Mouse (Mus musculus): ENCODE measurements around the gene Nwd2. TPM values are rescaled to one million over a fixed set of nuclear protein-coding genes. Genes with fewer than 3 reads are reported as not detected.

The Nwd2 gene
- polyA plus RNA-seq, 1 experiment from 2014 or later = 13.6 TPM

GRCm38 (mm10) chr5:63649533-63650464 is 897 bp downstream of the Nwd2 start:
- H3K4me3 ChIP-seq (ENCODE audit: low read depth, low read length) = peak overlapping the region; percentile 76
- peak overlapping the region; percentile 99 for H3K4me2 ChIP-seq (ENCODE audit: low read length)
- H3K9me3 ChIP-seq (replicated peaks; ENCODE audit: control insufficient read depth, low read length, poor library complexity, severe bottlenecking) = no peaks in the 10 kb centered on the region
- ATAC-seq = peak; percentile 84
- peaks cover 2% of the 10 kb centered on the region; the same call in 1 of the 2 replicates for H3K27me3 ChIP-seq (ENCODE audit: control insufficient read depth, insufficient read depth, low read depth, low read length)
- peaks cover 3% of the 10 kb centered on the region; the same call in 1 of the 2 replicates for H3K4me1 ChIP-seq (ENCODE audit: control insufficient read depth, insufficient read depth, low read length)
- WGBS = under 1% methylated on average over 83 of the region's 83 CpGs
- peak overlapping the region; percentile 58 for H3K27ac ChIP-seq (ENCODE audit: low read length)
- no peaks in the 10 kb centered on the region for H3K36me3 ChIP-seq (ENCODE audit: control insufficient read depth, insufficient read depth, low read length)
- peak overlapping the region; percentile 76 for H3K9ac ChIP-seq (ENCODE audit: low read depth, low read length)

GRCm38 (mm10) chr5:63651813-63652212 is 2.9 kb downstream of the Nwd2 start:
- Histone ChIP-seq H3K27me3 (ENCODE audit: control insufficient read depth, insufficient read depth, low read depth, low read length) (peaks cover 2% of the 10 kb centered on the region; the same call in 1 of the 2 replicates), H3K4me1 (ENCODE audit: control insufficient read depth, insufficient read depth, low read length) (peaks cover 3% of the 10 kb centered on the region; the same call in 1 of the 2 replicates), H3K4me2 (ENCODE audit: low read length) (peak overlapping the region; percentile 5; the same call in 1 of the 2 replicates), H3K36me3 (ENCODE audit: control insufficient read depth, insufficient read depth, low read length) (no peaks in the 10 kb centered on the region), H3K4me3 (ENCODE audit: low read depth, low read length) (no peak overlapping the region; the same call in 1 of the 2 replicates), H3K9ac (ENCODE audit: low read depth, low read length) (no peak overlapping the region), H3K27ac (ENCODE audit: low read length) (no peak overlapping the region), H3K9me3 (replicated peaks; ENCODE audit: control insufficient read depth, low read length, poor library complexity, severe bottlenecking) (no peaks in the 10 kb centered on the region)
- no peak for ATAC-seq

- ATAC-seq = no peak
These were observed 3.8 kb downstream of the Nwd2 start for GRCm38 (mm10) chr5:63652705-63653104.

GRCm38 (mm10) chr5:63666884-63667283 is 18.0 kb downstream of the Nwd2 start:
- H3K27ac ChIP-seq (ENCODE audit: low read length) = no peak overlapping the region
- H3K36me3 ChIP-seq (ENCODE audit: control insufficient read depth, insufficient read depth, low read length) = no peaks in the 10 kb centered on the region
- H3K9ac ChIP-seq (ENCODE audit: low read depth, low read length) = no peak overlapping the region
- no peaks in the 10 kb centered on the region for H3K4me1 ChIP-seq (ENCODE audit: control insufficient read depth, insufficient read depth, low read length)
- H3K9me3 ChIP-seq (replicated peaks; ENCODE audit: control insufficient read depth, low read length, poor library complexity, severe bottlenecking) = no peaks in the 10 kb centered on the region
- H3K4me2 ChIP-seq (ENCODE audit: low read length) = no peak overlapping the region
- 91% methylated on average over 5 of the region's 5 CpGs for WGBS
- no peak for ATAC-seq
- H3K4me3 ChIP-seq (ENCODE audit: low read depth, low read length) = no peak overlapping the region
- H3K27me3 ChIP-seq (ENCODE audit: control insufficient read depth, insufficient read depth, low read depth, low read length) = no peaks in the 10 kb centered on the region

More at GRCm38 (mm10) chr5:63652705-63653104, 3.8 kb downstream of the Nwd2 start:
- Histone ChIP-seq H3K27ac (ENCODE audit: low read length) (no peak overlapping the region), H3K4me2 (ENCODE audit: low read length) (0 out of 2 replicates have a peak overlapping the region, but pooled peaks have one; percentile 13), H3K9ac (ENCODE audit: low read depth, low read length) (no peak overlapping the region), H3K4me1 (ENCODE audit: control insufficient read depth, insufficient read depth, low read length) (peaks cover 3% of the 10 kb centered on the region; the same call in 1 of the 2 replicates), H3K27me3 (ENCODE audit: control insufficient read depth, insufficient read depth, low read depth, low read length) (peaks cover 2% of the 10 kb centered on the region; the same call in 1 of the 2 replicates), H3K4me3 (ENCODE audit: low read depth, low read length) (no peak overlapping the region), H3K9me3 (replicated peaks; ENCODE audit: control insufficient read depth, low read length, poor library complexity, severe bottlenecking) (no peaks in the 10 kb centered on the region), H3K36me3 (ENCODE audit: control insufficient read depth, insufficient read depth, low read length) (no peaks in the 10 kb centered on the region)
- WGBS = 83% methylated on average over 2 of the region's 2 CpGs

GRCm38 (mm10) chr5:63675934-63676333 is 27.0 kb downstream of the Nwd2 start:
- no peak overlapping the region for H3K4me3 ChIP-seq (ENCODE audit: low read depth, low read length)
- WGBS = 88% methylated on average over 2 of the region's 2 CpGs
- no peak overlapping the region for H3K4me2 ChIP-seq (ENCODE audit: low read length)
- H3K27me3 ChIP-seq (ENCODE audit: control insufficient read depth, insufficient read depth, low read depth, low read length) = no peaks in the 10 kb centered on the region
- H3K9me3 ChIP-seq (replicated peaks; ENCODE audit: control insufficient read depth, low read length, poor library complexity, severe bottlenecking) = no peaks in the 10 kb centered on the region
- no peak overlapping the region for H3K27ac ChIP-seq (ENCODE audit: low read length)
- no peaks in the 10 kb centered on the region for H3K36me3 ChIP-seq (ENCODE audit: control insufficient read depth, insufficient read depth, low read length)
- no peaks in the 10 kb centered on the region for H3K4me1 ChIP-seq (ENCODE audit: control insufficient read depth, insufficient read depth, low read length)
- no peak overlapping the region for H3K9ac ChIP-seq (ENCODE audit: low read depth, low read length)
- no peak for ATAC-seq

GRCm38 (mm10) chr5:63689084-63689483 is 40.2 kb downstream of the Nwd2 start:
- no peak for ATAC-seq
- H3K9me3 ChIP-seq (replicated peaks; ENCODE audit: control insufficient read depth, low read length, poor library complexity, severe bottlenecking) = no peaks in the 10 kb centered on the region
- no peak overlapping the region for H3K9ac ChIP-seq (ENCODE audit: low read depth, low read length)
- H3K27me3 ChIP-seq (ENCODE audit: control insufficient read depth, insufficient read depth, low read depth, low read length) = no peaks in the 10 kb centered on the region
- H3K27ac ChIP-seq (ENCODE audit: low read length) = no peak overlapping the region
- H3K4me1 ChIP-seq (ENCODE audit: control insufficient read depth, insufficient read depth, low read length) = no peaks in the 10 kb centered on the region
- no peaks in the 10 kb centered on the region for H3K36me3 ChIP-seq (ENCODE audit: control insufficient read depth, insufficient read depth, low read length)
- 83% methylated on average over 1 of the region's 1 CpGs for WGBS
- no peak overlapping the region for H3K4me3 ChIP-seq (ENCODE audit: low read depth, low read length)
- H3K4me2 ChIP-seq (ENCODE audit: low read length) = no peak overlapping the region

- Histone ChIP-seq H3K36me3 (ENCODE audit: control insufficient read depth, insufficient read depth, low read length) (no peaks in the 10 kb centered on the region), H3K9ac (ENCODE audit: low read depth, low read length) (no peak overlapping the region), H3K27me3 (ENCODE audit: control insufficient read depth, insufficient read depth, low read depth, low read length) (no peaks in the 10 kb centered on the region), H3K4me1 (ENCODE audit: control insufficient read depth, insufficient read depth, low read length) (no peaks in the 10 kb centered on the region), H3K9me3 (replicated peaks; ENCODE audit: control insufficient read depth, low read length, poor library complexity, severe bottlenecking) (no peaks in the 10 kb centered on the region), H3K4me3 (ENCODE audit: low read depth, low read length) (no peak overlapping the region), H3K27ac (ENCODE audit: low read length) (no peak overlapping the region), H3K4me2 (ENCODE audit: low read length) (no peak overlapping the region)
- peak; percentile 73 for ATAC-seq
- 83% methylated on average over 2 of the region's 2 CpGs for WGBS
These were observed 47.9 kb downstream of the Nwd2 start for GRCm38 (mm10) chr5:63696784-63697183.

GRCm38 (mm10) chr5:63697196-63697595 is 48.3 kb downstream of the Nwd2 start:
- ATAC-seq = peak; percentile 32
- Histone ChIP-seq H3K36me3 (ENCODE audit: control insufficient read depth, insufficient read depth, low read length) (no peaks in the 10 kb centered on the region), H3K9me3 (replicated peaks; ENCODE audit: control insufficient read depth, low read length, poor library complexity, severe bottlenecking) (no peaks in the 10 kb centered on the region), H3K9ac (ENCODE audit: low read depth, low read length) (no peak overlapping the region), H3K27ac (ENCODE audit: low read length) (no peak overlapping the region), H3K27me3 (ENCODE audit: control insufficient read depth, insufficient read depth, low read depth, low read length) (no peaks in the 10 kb centered on the region), H3K4me1 (ENCODE audit: control insufficient read depth, insufficient read depth, low read length) (no peaks in the 10 kb centered on the region), H3K4me3 (ENCODE audit: low read depth, low read length) (no peak overlapping the region), H3K4me2 (ENCODE audit: low read length) (no peak overlapping the region)
- 62% methylated on average over 5 of the region's 5 CpGs for WGBS

- Histone ChIP-seq H3K4me2 (ENCODE audit: low read length) (no peak overlapping the region), H3K27me3 (ENCODE audit: control insufficient read depth, insufficient read depth, low read depth, low read length) (no peaks in the 10 kb centered on the region)
These were observed 80.1 kb downstream of the Nwd2 start for GRCm38 (mm10) chr5:63728955-63729354.

More at GRCm38 (mm10) chr5:63728955-63729354, 80.1 kb downstream of the Nwd2 start:
- WGBS = 54% methylated on average over 3 of the region's 3 CpGs
- H3K27ac ChIP-seq (ENCODE audit: low read length) = no peak overlapping the region
- no peaks in the 10 kb centered on the region for H3K4me1 ChIP-seq (ENCODE audit: control insufficient read depth, insufficient read depth, low read length)
- no peaks in the 10 kb centered on the region for H3K36me3 ChIP-seq (ENCODE audit: control insufficient read depth, insufficient read depth, low read length)
- no peak overlapping the region for H3K4me3 ChIP-seq (ENCODE audit: low read depth, low read length)
- no peak for ATAC-seq
- no peaks in the 10 kb centered on the region for H3K9me3 ChIP-seq (replicated peaks; ENCODE audit: control insufficient read depth, low read length, poor library complexity, severe bottlenecking)
- H3K9ac ChIP-seq (ENCODE audit: low read depth, low read length) = no peak overlapping the region

Data from midbrain, embryonic 16.5 days (tissue).